Mouse (Mus musculus) embryonic facial prominence, embryonic 12.5 days (tissue): ENCODE measurements around the gene Mettl17. TPM values are rescaled to one million over a fixed set of nuclear protein-coding genes. Genes with fewer than 3 reads are reported as not detected.

ENCODE experiments used
- ATAC-seq: fragments of 200-750 bp; cut with Nextera tagmentation; 2 replicates; pipeline ENCODE4 v1.8.0; 2017; ENCODE audit not compliant: insufficient number of reproducible peaks, insufficient read depth, low FRiP score, low TSS enrichment
- H3K27ac ChIP-seq: fragments of 300-500 bp; sonication (generic); 2 replicates; pipeline ENCODE4 v1.5.1; 2016; ENCODE audit warnings: mild to moderate bottlenecking
- H3K27me3 ChIP-seq: fragments of 300-500 bp; sonication (generic); 2 replicates; pipeline ENCODE4 v1.6.1; 2016; ENCODE audit warnings: mild to moderate bottlenecking, moderate library complexity
- H3K36me3 ChIP-seq: fragments of 300-500 bp; sonication (generic); 2 replicates; pipeline ENCODE4 v1.6.1; 2016; ENCODE audit warnings: mild to moderate bottlenecking
- H3K4me1 ChIP-seq: fragments of 300-500 bp; sonication (generic); 2 replicates; pipeline ENCODE4 v1.6.1; 2016
- H3K4me2 ChIP-seq: fragments of 300-500 bp; sonication (generic); replicated peaks from 2 replicates; pipeline ENCODE4 v1.6.1; 2016; ENCODE audit warnings: mild to moderate bottlenecking, moderate library complexity
- H3K4me3 ChIP-seq: fragments of 300-500 bp; sonication (generic); 2 replicates; pipeline ENCODE4 v1.5.1; 2016; ENCODE audit warnings: mild to moderate bottlenecking
- H3K9ac ChIP-seq: fragments of 300-500 bp; sonication (generic); 2 replicates; pipeline ENCODE4 v1.6.1; 2016; ENCODE audit warnings: mild to moderate bottlenecking, moderate library complexity
- H3K9me3 ChIP-seq: fragments of 300-500 bp; sonication (generic); 2 replicates; pipeline ENCODE4 v1.6.1; 2016; ENCODE audit warnings: mild to moderate bottlenecking, moderate library complexity
- WGBS: fragments of 180-500 bp; shearing (Covaris S2); methylation state at CpG from one replicate; pipeline ENCODE4 v1.1.7; 2016; 5-methylcytosine and 5-hydroxymethylcytosine counted together
- microRNA-seq: library from miRNA; unstranded; fragments of <30 nt; microRNA quantifications from one replicate; pipeline ENCODE4, GENCODE M21; 2017
- polyA plus RNA-seq: library from polyadenylated mRNA; unstranded; fragments of >200 nt; fragmentation: Nextera tagmentation; extraction: Ambion mirVana; gene quantifications from 2 replicates; pipeline ENCODE4 v1.2.1, GENCODE M21; 2016

The Mettl17 gene
- polyA plus RNA-seq, 1 experiment from 2014 or later = 55.5 TPM

DNA sequence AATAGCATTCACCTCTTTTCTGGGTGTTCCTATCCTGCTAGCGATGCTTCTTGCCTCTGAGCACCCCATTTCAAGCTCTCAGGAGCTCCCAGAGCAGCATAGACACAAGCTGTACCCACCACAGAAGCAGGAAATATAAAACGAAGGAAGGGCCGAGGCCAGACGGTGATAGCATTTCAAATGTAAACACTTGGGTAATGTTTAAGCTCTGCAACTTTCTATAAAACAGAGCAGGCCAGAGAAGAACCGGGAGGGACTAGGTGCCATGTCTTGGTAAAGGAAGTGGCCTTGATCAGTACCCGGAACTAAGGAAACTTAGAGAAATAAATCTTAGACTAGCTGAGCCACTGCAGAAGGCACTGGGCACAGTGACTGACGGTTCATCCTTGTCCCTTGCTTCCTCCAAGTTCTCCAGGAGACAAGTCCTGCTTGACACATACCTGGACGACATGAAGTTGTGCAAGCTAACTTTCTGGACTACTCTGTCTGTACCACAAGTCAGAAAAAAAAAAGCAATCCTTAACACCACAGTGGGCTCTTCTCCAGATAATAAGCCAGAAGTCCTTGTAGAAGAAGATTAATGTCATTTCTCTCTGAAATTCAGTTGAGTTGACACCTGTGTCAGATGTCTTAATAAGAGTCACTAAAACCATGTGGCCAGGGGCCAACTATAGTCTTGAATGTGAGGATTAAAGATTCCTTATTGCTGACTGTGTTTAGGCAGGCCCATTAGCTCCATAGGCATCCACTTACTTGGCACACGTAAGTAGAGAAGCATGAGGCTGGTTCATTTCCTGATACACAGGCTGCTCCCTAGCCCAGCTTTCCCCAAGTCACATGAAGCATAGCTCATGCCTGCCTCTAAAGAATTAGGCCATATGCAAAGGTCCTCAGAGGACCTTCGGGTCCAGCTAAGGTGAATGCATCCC is 47.7 kb downstream of the Mettl17 start:
- H3K27me3 ChIP-seq = no peaks in the 10 kb centered on the region
- H3K4me2 ChIP-seq = no peak overlapping the region
- no peak overlapping the region for H3K27ac ChIP-seq
- no peak overlapping the region for H3K9ac ChIP-seq
- 0 out of 2 replicates have a peak, but pooled peaks cover 4% of the 10 kb centered on the region for H3K4me1 ChIP-seq
- no peaks in the 10 kb centered on the region for H3K9me3 ChIP-seq
- no peaks in the 10 kb centered on the region for H3K36me3 ChIP-seq
- no peak overlapping the region for H3K4me3 ChIP-seq
- 68% methylated on average over 10 of the region's 10 CpGs for WGBS
- ATAC-seq = no peak

DNA sequence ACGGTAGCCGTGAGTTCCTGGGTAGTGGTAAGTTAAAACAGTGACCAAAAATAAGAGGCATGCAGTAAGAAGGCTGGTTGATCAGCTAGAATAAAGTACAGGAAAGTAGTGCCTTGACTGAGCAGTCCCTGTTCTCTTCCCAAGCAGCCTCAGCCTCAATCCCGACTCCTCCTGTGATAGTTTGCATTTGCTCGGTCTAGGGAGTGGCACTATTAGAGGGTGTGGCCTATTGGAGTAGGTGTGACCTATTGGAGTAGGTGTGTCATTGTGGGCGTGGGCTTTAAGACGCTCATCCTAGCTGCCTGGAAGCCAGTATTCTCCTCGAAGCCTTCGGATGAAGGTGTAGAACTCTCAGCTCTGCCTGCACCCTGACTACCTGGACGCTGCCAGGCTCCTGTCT is 54.4 kb downstream of the Mettl17 start:
- 85% methylated on average over 9 of the region's 9 CpGs for WGBS

DNA sequence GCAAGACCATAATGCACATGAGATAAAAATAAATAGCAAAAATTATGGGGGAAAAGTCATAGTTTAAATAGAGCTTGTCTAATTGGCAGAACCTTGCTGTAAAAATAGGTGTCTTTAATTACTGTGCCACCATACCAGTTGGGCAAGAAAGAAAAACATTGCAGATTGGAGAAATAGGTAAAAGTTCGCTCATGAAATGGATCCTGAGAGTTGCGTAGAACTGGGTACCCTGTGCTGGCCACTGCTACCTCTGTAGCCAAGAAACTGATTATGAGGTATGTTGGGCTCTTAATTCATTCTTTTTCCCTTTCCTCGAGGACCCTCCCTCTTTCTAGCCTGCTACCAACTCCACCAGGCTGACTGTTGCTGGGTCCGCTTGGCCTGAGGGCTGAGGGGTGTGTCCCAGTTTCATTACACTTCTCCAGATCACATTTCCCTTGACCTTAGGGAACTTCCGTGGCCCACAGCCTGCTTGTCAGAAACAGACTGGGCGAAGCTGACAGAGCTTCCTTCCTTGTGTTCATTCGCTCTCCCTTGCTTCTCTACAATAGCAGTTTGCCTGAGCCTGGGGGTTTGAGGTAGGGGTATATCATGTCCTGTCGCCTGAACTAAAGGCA is 56.4 kb downstream of the Mettl17 start:
- no peak for ATAC-seq
- Histone ChIP-seq H3K4me2 (0 out of 2 replicates have a peak overlapping the region, but pooled peaks have one; percentile 2), H3K4me3 (no peak overlapping the region), H3K9ac (no peak overlapping the region), H3K9me3 (peaks cover 4% of the 10 kb centered on the region; the same call in 1 of the 2 replicates), H3K27me3 (no peaks in the 10 kb centered on the region), H3K36me3 (no peaks in the 10 kb centered on the region), H3K4me1 (peaks cover 8% of the 10 kb centered on the region), H3K27ac (no peak overlapping the region)
- 26% methylated on average over 8 of the region's 8 CpGs for WGBS

More for the DNA sequence above, 54.4 kb downstream of the Mettl17 start:
- H3K9me3 ChIP-seq = peaks cover 4% of the 10 kb centered on the region; the same call in 1 of the 2 replicates
- no peak overlapping the region for H3K27ac ChIP-seq
- H3K4me3 ChIP-seq = no peak overlapping the region
- no peak overlapping the region for H3K4me2 ChIP-seq
- no peaks in the 10 kb centered on the region for H3K27me3 ChIP-seq
- H3K4me1 ChIP-seq = peaks cover 8% of the 10 kb centered on the region
- H3K9ac ChIP-seq = no peak overlapping the region
- no peak for ATAC-seq
- H3K36me3 ChIP-seq = no peaks in the 10 kb centered on the region

DNA sequence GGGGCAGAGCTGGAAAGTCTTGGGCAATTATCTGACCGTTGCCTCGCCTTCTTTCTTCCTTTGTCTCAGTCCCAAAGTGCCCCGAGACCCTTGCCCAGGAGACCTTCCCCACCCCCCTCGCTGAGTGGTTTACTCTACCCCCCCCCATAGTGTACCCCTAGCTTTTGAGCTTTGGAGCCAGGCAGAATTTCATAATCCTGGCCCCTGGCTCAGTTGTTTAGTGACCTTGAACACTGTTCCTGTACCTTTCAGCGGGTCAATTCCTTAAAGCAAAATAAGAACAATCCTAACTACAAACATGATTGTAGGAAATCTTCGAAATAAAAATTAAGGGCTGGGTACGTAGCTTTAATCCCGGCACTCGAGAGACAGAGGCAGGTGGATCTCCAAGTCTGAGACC is 56.9 kb downstream of the Mettl17 start:
- H3K4me3 ChIP-seq = no peak overlapping the region
- no peak overlapping the region for H3K27ac ChIP-seq

DNA sequence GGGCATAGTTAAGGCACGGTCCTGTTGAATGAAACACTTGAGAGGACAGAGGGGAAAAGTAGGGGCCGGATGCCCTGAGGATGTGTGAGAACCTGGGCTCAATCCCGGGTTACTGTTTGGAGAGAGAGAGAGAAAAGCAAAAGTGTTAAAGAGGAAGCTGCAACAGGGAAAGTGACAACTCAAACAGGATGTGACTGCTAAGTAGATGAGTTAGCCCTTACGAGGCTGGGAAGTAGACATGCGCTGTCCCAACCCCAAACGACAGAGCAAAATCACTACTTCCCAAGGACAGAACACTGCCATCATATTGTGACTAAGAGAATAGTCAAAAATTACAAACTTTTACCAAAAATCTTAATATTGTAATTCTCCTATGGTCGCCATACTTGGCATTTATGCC is 57.6 kb downstream of the Mettl17 start:
- Histone ChIP-seq H3K4me3 (no peak overlapping the region), H3K27ac (no peak overlapping the region), H3K9me3 (peaks cover 4% of the 10 kb centered on the region; the same call in 1 of the 2 replicates), H3K9ac (no peak overlapping the region), H3K36me3 (no peaks in the 10 kb centered on the region), H3K4me1 (peaks cover 8% of the 10 kb centered on the region), H3K4me2 (no peak overlapping the region), H3K27me3 (no peaks in the 10 kb centered on the region)
- WGBS = 43% methylated on average over 7 of the region's 7 CpGs
- ATAC-seq = no peak

More for the DNA sequence above, 56.9 kb downstream of the Mettl17 start:
- Histone ChIP-seq H3K4me1 (peaks cover 8% of the 10 kb centered on the region), H3K9me3 (peaks cover 4% of the 10 kb centered on the region; the same call in 1 of the 2 replicates), H3K4me2 (0 out of 2 replicates have a peak overlapping the region, but pooled peaks have one; percentile 2), H3K36me3 (no peaks in the 10 kb centered on the region), H3K27me3 (no peaks in the 10 kb centered on the region), H3K9ac (no peak overlapping the region)
- 42% methylated on average over 9 of the region's 9 CpGs for WGBS
- ATAC-seq = no peak

Small RNA genes lying within 50 kb of the gene (microRNA-seq; reads per million reads assigned to microRNA genes)
- gene Gm27375 = not detected

Other genes with a start within 250 kb of the Mettl17 start
- not detected in 2 replicates for gene Gm4181, start 249.2 kb upstream of the Mettl17 start, polyA plus RNA-seq
- not detected in 2 replicates for gene Gm17079, start 189.4 kb upstream of the Mettl17 start, polyA plus RNA-seq
- not detected in 2 replicates for gene Gm5800, start 167.7 kb upstream of the Mettl17 start, polyA plus RNA-seq
- gene Ang4, start 111.3 kb upstream of the Mettl17 start, polyA plus RNA-seq = not detected in 2 replicates
- gene AY358078, start 84.8 kb upstream of the Mettl17 start, polyA plus RNA-seq = not detected in 2 replicates
- gene Ear6, start 31.1 kb upstream of the Mettl17 start, polyA plus RNA-seq = not detected in 2 replicates
- 1.4 and 1.5 TPM in 2 replicates for gene Slc39a2, start 8.0 kb downstream of the Mettl17 start, polyA plus RNA-seq
- gene Ndrg2, start 29.3 kb downstream of the Mettl17 start, polyA plus RNA-seq = 30.9 and 37.1 TPM in 2 replicates
- not detected in 2 replicates for gene Tppp2, start 33.6 kb downstream of the Mettl17 start, polyA plus RNA-seq
- not detected in 2 replicates for gene Rnase13, start 37.9 kb downstream of the Mettl17 start, polyA plus RNA-seq
- 204 and 214 TPM in 2 replicates for gene Arhgef40, start 99.9 kb downstream of the Mettl17 start, polyA plus RNA-seq
- 0.51 and 0.63 TPM in 2 replicates for gene Tmem253, start 130.8 kb downstream of the Mettl17 start, polyA plus RNA-seq
- 56.7 and 60.6 TPM in 2 replicates for gene Zfp219, start 135.9 kb downstream of the Mettl17 start, polyA plus RNA-seq
- not detected in 2 replicates for gene Olfr221, start 157.6 kb downstream of the Mettl17 start, polyA plus RNA-seq
- gene Hnrnpc, start 219.2 kb downstream of the Mettl17 start, polyA plus RNA-seq = 778 and 818 TPM in 2 replicates
- gene Rpgrip1, start 225.9 kb downstream of the Mettl17 start, polyA plus RNA-seq = 72.3 and 75.9 TPM in 2 replicates